ENCODE assay signal across 10 mouse cellular contexts in the genomic region with DNA sequence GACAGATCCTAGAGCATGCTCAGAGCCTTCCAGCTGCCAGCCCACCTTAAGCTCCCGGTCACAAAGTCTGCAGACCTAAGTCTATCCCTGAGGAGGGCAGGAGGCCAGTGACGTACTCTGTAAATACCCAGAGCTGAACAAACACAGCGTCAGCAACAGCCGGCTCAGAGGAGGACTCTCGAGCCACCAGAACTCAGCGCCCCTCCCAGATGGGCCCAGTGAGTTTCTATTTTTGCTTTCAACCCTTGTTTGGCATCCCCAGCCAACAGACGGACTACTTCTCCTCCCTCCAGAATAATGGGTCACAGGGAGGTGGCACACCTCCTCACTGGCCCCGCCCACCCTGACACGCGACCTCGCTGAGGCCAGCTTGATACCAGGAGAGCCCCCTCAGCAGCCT. TPM values are rescaled to one million over a fixed set of nuclear protein-coding genes. Genes with fewer than 3 reads are reported as not detected.
DNase-seq lines count a peak whose midpoint lies in the region; ATAC-seq and TF ChIP-seq lines count a peak whose summit lies in the region.
"Had no signal": no experiment of that assay in that cellular context is flagged by ENCODE, and none has a peak within 500 bp of the region (broad histone marks: within the 10 kb centered on the region; RNA-seq: fewer than 3 reads in every experiment).

No protein-coding gene starts in this region.

- TF ChIP-seq CTCF in left cerebral cortex, adult 2 months (IDR thresholded peaks at IDR 0.05): no peak
- no peak for TF ChIP-seq CTCF in lung, adult 2 months (IDR thresholded peaks at IDR 0.05; ENCODE audit: insufficient read depth, low read length)

- no peaks in the 10 kb centered on the region for H3K36me3 ChIP-seq in heart, embryonic 12.5 days
- H3K36me3 ChIP-seq: hindbrain, embryonic 15.5 days had no signal

- peak; percentile 77 for ATAC-seq in heart, embryonic 12.5 days (ENCODE audit: insufficient number of reproducible peaks, low FRiP score)

- peak overlapping the region; percentile 80 for H3K27ac ChIP-seq in left cerebral cortex, adult 2 months
- peak overlapping the region; percentile 84 for H3K27ac ChIP-seq in heart, embryonic 12.5 days (ENCODE audit: poor library complexity, severe bottlenecking)
- H3K27ac ChIP-seq: hindbrain, embryonic 15.5 days had no signal

- H3K27me3 ChIP-seq in heart, embryonic 12.5 days (replicated peaks): peaks cover 25% of the 10 kb centered on the region

- intact Hi-C loops in left cerebral cortex, adult 2 months (cut with DNase I): loop anchor here (5.0 kb wide), 2 partner anchors 43 to 78 kb away; no protein-coding TSS in a partner anchor
- intact Hi-C loops in left cerebral cortex, postnatal 4 days (cut with DNase I): no loop called here

- DNase-seq in left cerebral cortex, adult 2 months (ENCODE audit: extremely low spot score in 1 of 2, low spot score in 2 of 2): peak in 1 of 2 experiments; percentile 52
- no peak for DNase-seq in left cerebral cortex, postnatal 4 days
- DNase-seq in cerebellum, postnatal 14 days: peak; percentile 61 to 67
- peak; percentile 74 for DNase-seq in lung, adult 2 months
- DNase-seq in thymus, postnatal 0 days (ENCODE audit: low spot score): no peak
- DNase-seq in thymus, postnatal 36 days: no peak
- DNase-seq in spleen, adult 12 weeks (ENCODE audit: low spot score): no peak

- peak overlapping the region; percentile 28 for H3K4me3 ChIP-seq in left cerebral cortex, adult 2 months
- H3K4me3 ChIP-seq in heart, embryonic 12.5 days: no peak overlapping the region
- H3K4me3 ChIP-seq in lung, adult 2 months (replicated peaks; ENCODE audit: extremely low read depth, low read depth, low read length): no peak overlapping the region
- H3K4me3 ChIP-seq: hindbrain, embryonic 15.5 days had no signal

- 10% methylated on average over 11 of the region's 11 CpGs for WGBS in heart, embryonic 12.5 days
- WGBS in lung, adult 2 months: 8% methylated on average over 11 of the region's 11 CpGs

- H3K4me1 ChIP-seq in heart, embryonic 12.5 days (replicated peaks): peaks cover 41% of the 10 kb centered on the region
- H3K4me1 ChIP-seq in lung, adult 2 months (ENCODE audit: control insufficient read depth, insufficient read depth, low read length): peaks cover 42% of the 10 kb centered on the region

- peak overlapping the region; percentile 39 for H3K4me2 ChIP-seq in heart, embryonic 12.5 days
- H3K4me2 ChIP-seq: hindbrain, embryonic 15.5 days had no signal

- H3K9me3 ChIP-seq in heart, embryonic 12.5 days (replicated peaks): no peaks in the 10 kb centered on the region
- H3K9me3 ChIP-seq: hindbrain, embryonic 15.5 days had no signal

- peak overlapping the region; percentile 32 for H3K9ac ChIP-seq in heart, embryonic 12.5 days
- H3K9ac ChIP-seq: hindbrain, embryonic 15.5 days had no signal

- TF ChIP-seq POLR2A in lung, adult 2 months (IDR thresholded peaks at IDR 0.05; ENCODE audit: borderline replicate concordance, extremely low read depth, low read depth, low read length): 0 out of 2 replicates have a peak, but pooled peaks have one; percentile 5

RNA-seq across cellular contexts. Expression of a gene that starts 5.6 kb away (rescaled TPM):
- total RNA-seq in left cerebral cortex, adult 2 months (2021): 10 to 100 TPM; 88.9 to 92.4 TPM
- total RNA-seq in left cerebral cortex, postnatal 4 days (2021): 10 to 100 TPM; 20.9 to 25.5 TPM
- 0.13 and 0.17 TPM in 2 replicates for polyA plus RNA-seq in heart, embryonic 12.5 days (2016; fragmentation: Nextera tagmentation; extraction: Ambion mirVana)
- polyA plus RNA-seq in lung, adult 2 months (2012; rRNA removed): 26.9 and 30.0 TPM in 2 replicates
- polyA plus RNA-seq in thymus, postnatal 0 days (2015; fragmentation: Nextera tagmentation; extraction: Ambion mirVana): 0.05 and 0.14 TPM in 2 replicates
- total RNA-seq: neutrophil, adult 5-6 weeks had no signal

Comparison
In these comparisons a context has a peak if more than half of its experiments do, and no peak if none do; other contexts are left out.
1. DNase-seq: peak in cerebellum, postnatal 14 days (2 of 2) and lung, adult 2 months (single experiment); none in left cerebral cortex, postnatal 4 days (single experiment), thymus, postnatal 0 days (single experiment), thymus, postnatal 36 days (0 of 2) and spleen, adult 12 weeks (single experiment).
2. RNA of a gene that starts 5.6 kb away (polyA plus RNA-seq): 26.9 to 30.0 TPM in lung, adult 2 months; 0.13 to 0.17 TPM in heart, embryonic 12.5 days and 0.05 to 0.14 TPM in thymus, postnatal 0 days; every median in the first group is over 10 times any median in the second.